Mouse (Mus musculus): ENCODE measurements around the gene Fbxl18. TPM values are rescaled to one million over a fixed set of nuclear protein-coding genes. Genes with fewer than 3 reads are reported as not detected.

The Fbxl18 gene
- polyA plus RNA-seq, 1 experiment from 2014 or later = 7.2 TPM

DNA sequence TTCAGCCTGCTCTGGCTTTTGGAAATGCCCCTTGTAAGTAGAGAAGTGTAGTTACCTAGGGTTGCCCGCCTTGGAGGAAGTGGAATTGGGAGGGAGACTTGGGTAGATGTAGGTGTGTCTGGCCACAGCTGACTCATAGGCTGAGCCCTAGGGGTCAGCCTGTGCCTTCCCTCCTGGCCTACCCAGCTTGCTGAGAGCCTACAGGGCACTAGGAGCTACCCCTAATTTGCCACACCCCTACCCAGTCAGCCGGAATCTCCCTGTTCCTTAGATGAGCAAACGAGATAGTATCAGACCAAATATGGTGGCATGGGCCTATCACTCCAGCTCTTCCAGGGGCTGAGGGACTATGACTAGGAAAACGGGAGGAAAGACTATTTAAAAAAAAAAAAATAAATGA is 17.5 kb upstream of the Fbxl18 start:
- H3K4me3 ChIP-seq (ENCODE audit: control insufficient read depth in 1 of 2, insufficient read depth in 1 of 2, low read depth in 1 of 2, low read length in 2 of 2) = no peak overlapping the region
- H3K4me2 ChIP-seq (ENCODE audit: low read length) = no peak overlapping the region
- no peak overlapping the region for H3K9ac ChIP-seq (ENCODE audit: low read length)
- H3K9me3 ChIP-seq (ENCODE audit: control insufficient read depth, low read length) = no peaks in the 10 kb centered on the region
- 79% methylated on average over 4 of the region's 4 CpGs for WGBS
- no peak for ATAC-seq (ENCODE audit: insufficient number of reproducible peaks, insufficient read depth, low FRiP score, low read depth)
- H3K27ac ChIP-seq (replicated peaks in 1 of 2; ENCODE audit: control insufficient read depth in 1 of 2, insufficient read depth in 1 of 2, low read depth in 2 of 2, low read length in 2 of 2) = no peak overlapping the region
- H3K27me3 ChIP-seq (ENCODE audit: control insufficient read depth, insufficient read depth, low read length) = no peaks in the 10 kb centered on the region
- no peaks in the 10 kb centered on the region for H3K36me3 ChIP-seq (ENCODE audit: control insufficient read depth, insufficient read depth, low read length)
- H3K4me1 ChIP-seq (ENCODE audit: control insufficient read depth in 2 of 2, insufficient read depth in 2 of 2, low read length in 2 of 2) = peaks cover 25 to 28% of the 10 kb centered on the region in 2 experiments

DNA sequence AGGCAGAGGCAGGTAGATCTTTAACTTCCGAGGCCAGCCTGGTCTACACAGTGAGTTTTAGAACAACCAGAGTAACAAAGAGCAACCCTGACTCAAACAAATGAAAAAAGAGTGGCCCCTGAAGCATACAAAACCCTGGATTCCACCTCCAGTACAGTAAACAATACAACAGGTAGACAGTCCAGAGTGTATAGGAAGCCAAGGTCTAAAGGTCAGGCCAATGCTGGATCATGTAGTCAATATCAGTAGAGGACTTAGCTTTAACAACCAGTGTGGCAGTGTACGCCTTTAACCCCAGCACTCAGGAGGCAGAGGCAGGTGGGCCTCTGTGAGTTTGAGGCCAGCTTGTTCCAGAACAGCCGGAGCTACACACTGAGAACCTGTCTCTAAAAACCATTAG is 17.1 kb upstream of the Fbxl18 start:
- H3K4me3 ChIP-seq (ENCODE audit: control insufficient read depth in 1 of 2, insufficient read depth in 1 of 2, low read depth in 1 of 2, low read length in 2 of 2) = no peak overlapping the region
- peaks cover 29 to 32% of the 10 kb centered on the region in 2 experiments for H3K4me1 ChIP-seq (ENCODE audit: control insufficient read depth in 2 of 2, insufficient read depth in 2 of 2, low read length in 2 of 2)
- no peaks in the 10 kb centered on the region for H3K27me3 ChIP-seq (ENCODE audit: control insufficient read depth, insufficient read depth, low read length)
- H3K36me3 ChIP-seq (ENCODE audit: control insufficient read depth, insufficient read depth, low read length) = no peaks in the 10 kb centered on the region
- WGBS = 86% methylated on average over 3 of the region's 3 CpGs
- ATAC-seq (ENCODE audit: insufficient number of reproducible peaks, insufficient read depth, low FRiP score, low read depth) = no peak
- no peak overlapping the region for H3K9ac ChIP-seq (ENCODE audit: low read length)
- no peak overlapping the region for H3K4me2 ChIP-seq (ENCODE audit: low read length)
- no peaks in the 10 kb centered on the region for H3K9me3 ChIP-seq (ENCODE audit: control insufficient read depth, low read length)
- no peak overlapping the region for H3K27ac ChIP-seq (replicated peaks in 1 of 2; ENCODE audit: control insufficient read depth in 1 of 2, insufficient read depth in 1 of 2, low read depth in 2 of 2, low read length in 2 of 2)

DNA sequence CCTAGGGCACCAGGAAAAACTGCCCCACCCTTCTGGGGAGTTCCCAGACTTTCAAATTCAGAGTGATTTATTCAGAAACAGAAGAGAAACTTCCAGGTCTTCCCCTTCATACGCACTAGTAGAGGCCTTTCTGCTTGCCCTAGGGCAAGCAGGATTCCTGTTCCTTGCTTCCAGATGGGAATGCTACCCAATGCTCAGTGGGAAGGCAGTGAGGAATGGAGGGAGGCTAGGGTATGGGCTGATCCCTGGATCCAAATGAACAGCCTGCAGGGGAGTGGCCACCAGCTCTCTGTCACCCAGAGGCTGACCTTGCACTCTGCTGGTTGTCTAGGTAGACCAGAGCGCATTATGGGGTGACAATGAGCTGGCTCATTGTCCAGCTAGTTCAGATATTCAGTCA is 16.4 kb upstream of the Fbxl18 start:
- H3K4me2 ChIP-seq (ENCODE audit: low read length) = no peak overlapping the region
- H3K4me1 ChIP-seq (ENCODE audit: control insufficient read depth in 2 of 2, insufficient read depth in 2 of 2, low read length in 2 of 2) = peaks cover 35 to 36% of the 10 kb centered on the region in 2 experiments
- H3K27ac ChIP-seq (replicated peaks in 1 of 2; ENCODE audit: control insufficient read depth in 1 of 2, insufficient read depth in 1 of 2, low read depth in 2 of 2, low read length in 2 of 2) = no peak overlapping the region
- 87% methylated on average over 2 of the region's 2 CpGs for WGBS
- no peak overlapping the region for H3K4me3 ChIP-seq (ENCODE audit: control insufficient read depth in 1 of 2, insufficient read depth in 1 of 2, low read depth in 1 of 2, low read length in 2 of 2)
- no peak overlapping the region for H3K9ac ChIP-seq (ENCODE audit: low read length)
- H3K9me3 ChIP-seq (ENCODE audit: control insufficient read depth, low read length) = no peaks in the 10 kb centered on the region
- no peak for ATAC-seq (ENCODE audit: insufficient number of reproducible peaks, insufficient read depth, low FRiP score, low read depth)
- no peaks in the 10 kb centered on the region for H3K27me3 ChIP-seq (ENCODE audit: control insufficient read depth, insufficient read depth, low read length)
- no peaks in the 10 kb centered on the region for H3K36me3 ChIP-seq (ENCODE audit: control insufficient read depth, insufficient read depth, low read length)

DNA sequence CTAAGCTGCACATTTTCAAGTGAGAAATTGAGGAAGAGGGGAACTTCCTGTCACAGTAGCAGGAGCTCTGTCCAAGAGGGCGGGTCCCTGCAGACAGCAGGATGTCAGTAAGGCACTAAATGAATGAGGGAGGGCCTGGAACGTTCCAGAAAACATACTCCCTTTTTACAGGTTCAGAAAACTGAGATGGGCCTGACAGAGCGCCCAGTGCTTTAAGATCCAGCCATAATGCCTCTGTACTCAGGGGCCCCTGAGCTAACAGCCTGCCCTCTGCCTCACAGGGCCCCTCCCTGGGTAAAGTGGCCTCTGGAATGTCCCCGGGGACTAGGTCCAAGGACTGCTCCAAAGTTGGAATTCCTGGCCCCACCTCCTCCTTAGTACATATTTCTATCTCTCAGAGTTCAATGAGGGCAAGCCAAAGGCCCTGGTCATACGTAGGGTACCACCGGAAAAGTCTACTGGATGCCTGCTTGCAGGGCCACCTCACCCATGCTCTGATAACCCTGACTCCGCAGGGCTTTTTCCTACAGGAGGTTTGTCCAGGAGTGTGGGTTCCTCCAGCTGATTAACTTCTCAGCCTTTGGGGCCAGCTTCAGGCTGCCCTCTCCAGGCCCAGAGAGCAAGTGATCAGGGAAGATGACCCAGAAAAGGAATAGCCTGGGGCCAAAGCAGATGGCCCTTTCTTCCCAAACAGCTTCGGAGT is 14.5 kb upstream of the Fbxl18 start:
- WGBS = 11% methylated on average over 8 of the region's 8 CpGs

DNA sequence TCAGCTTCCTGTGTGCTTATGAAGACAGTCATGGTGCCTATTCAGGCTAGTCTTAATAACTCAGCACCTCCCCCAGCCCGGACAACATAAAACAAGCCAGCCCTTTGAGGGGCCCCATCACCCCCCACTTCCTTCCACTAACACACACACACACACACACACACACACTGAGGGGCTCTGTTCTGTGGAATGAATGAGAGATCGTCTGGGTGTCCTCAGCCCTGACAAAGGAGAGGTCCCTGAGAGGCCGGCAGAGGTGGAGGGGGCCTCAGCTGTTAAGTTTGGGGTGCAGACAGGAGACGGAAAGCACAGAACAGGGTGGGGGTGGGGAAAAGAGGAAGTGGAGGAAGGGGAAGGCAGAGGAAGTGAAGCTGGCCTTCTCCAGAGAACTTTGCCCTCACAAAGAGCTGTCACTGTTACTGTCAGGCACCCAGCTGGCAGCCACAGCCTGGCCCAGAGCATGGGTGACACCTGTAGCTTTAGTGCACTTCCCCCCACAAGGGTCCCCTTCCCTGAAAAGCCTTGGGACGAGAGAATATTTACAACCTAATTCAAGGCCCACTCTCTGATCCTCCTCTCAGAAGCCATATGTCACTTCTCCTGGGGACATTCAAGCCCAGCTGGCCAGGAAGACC is 13.8 kb upstream of the Fbxl18 start:
- no peak for ATAC-seq (ENCODE audit: insufficient number of reproducible peaks, insufficient read depth, low FRiP score, low read depth)
- no peak overlapping the region for H3K4me3 ChIP-seq (ENCODE audit: control insufficient read depth in 1 of 2, insufficient read depth in 1 of 2, low read depth in 1 of 2, low read length in 2 of 2)
- H3K27ac ChIP-seq (replicated peaks in 1 of 2; ENCODE audit: control insufficient read depth in 1 of 2, insufficient read depth in 1 of 2, low read depth in 2 of 2, low read length in 2 of 2) = peak overlapping the region; percentile 100
- H3K36me3 ChIP-seq (ENCODE audit: control insufficient read depth, insufficient read depth, low read length) = peaks cover 17% of the 10 kb centered on the region
- peaks cover 35 to 45% of the 10 kb centered on the region in 2 experiments for H3K4me1 ChIP-seq (ENCODE audit: control insufficient read depth in 2 of 2, insufficient read depth in 2 of 2, low read length in 2 of 2)
- peak overlapping the region; percentile 59 for H3K9ac ChIP-seq (ENCODE audit: low read length)
- H3K27me3 ChIP-seq (ENCODE audit: control insufficient read depth, insufficient read depth, low read length) = no peaks in the 10 kb centered on the region
- 16% methylated on average over 5 of the region's 5 CpGs for WGBS
- H3K9me3 ChIP-seq (ENCODE audit: control insufficient read depth, low read length) = no peaks in the 10 kb centered on the region
- peak overlapping the region; percentile 91 for H3K4me2 ChIP-seq (ENCODE audit: low read length)

More for the DNA sequence above, 14.5 kb upstream of the Fbxl18 start:
- peaks cover 10% of the 10 kb centered on the region for H3K36me3 ChIP-seq (ENCODE audit: control insufficient read depth, insufficient read depth, low read length)
- no peaks in the 10 kb centered on the region for H3K27me3 ChIP-seq (ENCODE audit: control insufficient read depth, insufficient read depth, low read length)
- H3K9ac ChIP-seq (ENCODE audit: low read length) = peak overlapping the region; percentile 59
- peak overlapping the region; percentile 91 for H3K4me2 ChIP-seq (ENCODE audit: low read length)
- H3K4me3 ChIP-seq (ENCODE audit: control insufficient read depth in 1 of 2, insufficient read depth in 1 of 2, low read depth in 1 of 2, low read length in 2 of 2) = no peak overlapping the region
- H3K4me1 ChIP-seq (ENCODE audit: control insufficient read depth in 2 of 2, insufficient read depth in 2 of 2, low read length in 2 of 2) = peaks cover 35 to 38% of the 10 kb centered on the region in 2 experiments
- peak overlapping the region; percentile 100 for H3K27ac ChIP-seq (replicated peaks in 1 of 2; ENCODE audit: control insufficient read depth in 1 of 2, insufficient read depth in 1 of 2, low read depth in 2 of 2, low read length in 2 of 2)
- H3K9me3 ChIP-seq (ENCODE audit: control insufficient read depth, low read length) = no peaks in the 10 kb centered on the region
- no peak for ATAC-seq (ENCODE audit: insufficient number of reproducible peaks, insufficient read depth, low FRiP score, low read depth)

DNA sequence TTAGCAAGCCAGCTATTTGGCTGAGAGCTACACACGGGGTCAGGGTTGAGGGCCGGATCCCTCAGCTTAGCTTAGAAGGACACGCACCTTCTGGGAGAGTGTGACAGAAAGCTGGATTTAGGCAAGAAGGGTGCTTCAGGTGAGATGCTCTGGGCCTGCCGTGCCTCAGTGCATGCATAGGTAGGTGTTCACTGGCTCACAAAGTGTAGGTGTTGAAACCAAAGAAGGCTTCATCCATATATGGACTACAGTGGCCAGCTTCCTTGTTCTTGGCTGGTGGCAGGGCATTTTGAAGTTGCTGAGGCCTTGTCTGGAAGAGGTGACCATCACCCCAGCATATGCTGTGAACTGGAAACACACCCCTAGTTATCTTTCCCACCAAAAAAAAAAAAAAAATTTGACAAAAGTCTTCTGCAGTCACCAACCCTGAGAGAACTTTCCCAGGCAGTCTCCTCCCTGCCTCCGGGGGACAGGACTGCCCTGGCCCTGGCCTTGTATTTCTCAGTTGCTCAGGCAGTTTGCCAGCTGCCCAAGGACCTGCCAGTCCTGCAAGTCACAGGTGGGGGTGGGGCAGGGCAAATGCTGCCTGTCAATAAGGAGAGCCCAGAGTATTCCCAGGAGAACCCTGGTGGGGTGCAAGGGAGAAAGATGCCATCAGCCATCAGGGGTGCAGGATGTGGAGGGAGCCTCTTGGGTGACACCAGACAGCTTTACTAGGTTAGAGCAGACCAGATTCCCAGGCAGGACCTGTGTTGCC is 12.8 kb upstream of the Fbxl18 start:
- Histone ChIP-seq H3K9me3 (ENCODE audit: control insufficient read depth, low read length) (no peaks in the 10 kb centered on the region), H3K4me3 (ENCODE audit: control insufficient read depth in 1 of 2, insufficient read depth in 1 of 2, low read depth in 1 of 2, low read length in 2 of 2) (peak overlapping the region; percentile 72 to 100), H3K27ac (replicated peaks in 1 of 2; ENCODE audit: control insufficient read depth in 1 of 2, insufficient read depth in 1 of 2, low read depth in 2 of 2, low read length in 2 of 2) (peak overlapping the region; percentile 100), H3K4me1 (ENCODE audit: control insufficient read depth in 2 of 2, insufficient read depth in 2 of 2, low read length in 2 of 2) (peaks cover 35 to 46% of the 10 kb centered on the region in 2 experiments), H3K9ac (ENCODE audit: low read length) (peak overlapping the region; percentile 86), H3K36me3 (ENCODE audit: control insufficient read depth, insufficient read depth, low read length) (peaks cover 27% of the 10 kb centered on the region), H3K4me2 (ENCODE audit: low read length) (peak overlapping the region; percentile 91), H3K27me3 (ENCODE audit: control insufficient read depth, insufficient read depth, low read length) (no peaks in the 10 kb centered on the region)
- no peak for ATAC-seq (ENCODE audit: insufficient number of reproducible peaks, insufficient read depth, low FRiP score, low read depth)
- WGBS = 39% methylated on average over 5 of the region's 5 CpGs

DNA sequence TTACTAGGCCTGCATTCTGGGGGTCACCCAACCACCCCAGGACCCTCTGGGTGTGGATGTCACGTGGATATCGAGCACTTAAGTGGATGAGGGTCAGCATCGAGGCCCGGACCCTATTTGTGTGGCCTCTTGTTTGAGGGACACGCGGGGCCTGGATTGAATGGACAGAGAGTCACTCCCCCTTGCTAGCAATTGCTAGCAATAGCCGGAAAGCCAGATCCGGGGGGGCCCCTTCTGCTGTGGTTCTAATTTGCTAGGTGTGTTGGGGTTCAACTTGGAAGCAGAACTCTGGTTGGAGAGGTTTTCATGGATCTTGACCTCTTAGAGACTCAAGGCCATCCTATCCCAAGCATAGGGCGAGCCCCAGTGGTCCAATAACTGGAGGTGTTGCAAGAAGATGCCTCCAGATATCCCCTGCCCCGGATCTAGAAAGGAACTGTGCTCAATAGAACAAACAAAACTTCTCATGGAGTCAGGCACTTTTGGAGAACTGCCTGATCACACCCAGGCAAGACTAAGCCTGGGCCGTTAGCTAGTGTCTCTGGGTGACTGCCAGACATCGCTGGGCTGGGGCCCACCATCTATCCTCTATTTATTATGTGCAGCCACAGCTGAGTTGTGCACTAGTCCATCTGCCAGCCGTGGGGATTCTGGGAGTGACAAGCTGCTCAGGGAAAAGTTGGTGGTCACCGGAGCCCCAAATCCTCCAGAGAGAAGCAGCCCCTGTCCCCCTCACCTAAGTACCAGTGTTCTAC is 12.0 kb upstream of the Fbxl18 start:
- Histone ChIP-seq H3K27me3 (ENCODE audit: control insufficient read depth, insufficient read depth, low read length) (no peaks in the 10 kb centered on the region), H3K36me3 (ENCODE audit: control insufficient read depth, insufficient read depth, low read length) (peaks cover 35% of the 10 kb centered on the region), H3K4me3 (ENCODE audit: control insufficient read depth in 1 of 2, insufficient read depth in 1 of 2, low read depth in 1 of 2, low read length in 2 of 2) (peak overlapping the region; percentile 72 to 100), H3K9me3 (ENCODE audit: control insufficient read depth, low read length) (no peaks in the 10 kb centered on the region), H3K4me1 (ENCODE audit: control insufficient read depth in 2 of 2, insufficient read depth in 2 of 2, low read length in 2 of 2) (peaks cover 35 to 47% of the 10 kb centered on the region in 2 experiments), H3K4me2 (ENCODE audit: low read length) (peak overlapping the region; percentile 91), H3K27ac (replicated peaks in 1 of 2; ENCODE audit: control insufficient read depth in 1 of 2, insufficient read depth in 1 of 2, low read depth in 2 of 2, low read length in 2 of 2) (peak overlapping the region; percentile 100), H3K9ac (ENCODE audit: low read length) (peak overlapping the region; percentile 86)
- no peak for ATAC-seq (ENCODE audit: insufficient number of reproducible peaks, insufficient read depth, low FRiP score, low read depth)
- 18% methylated on average over 14 of the region's 14 CpGs for WGBS

Data from heart, embryonic 14.5 days (tissue).